Mouse (Mus musculus) forelimb bud, embryonic 11.5 days (tissue): ENCODE measurements around the gene Vmn1r158.
"Not testable (repeated sequence)": the region's sequence is repeated elsewhere in the genome, so short reads cannot be mapped to it uniquely, and the experiment has no call there.

Source experiments
- DNase-seq: peaks from one replicate; pipeline ENCODE4 v3.0.0-alpha.2; 2012; ENCODE audit warnings: low read depth, low spot score

Gene Vmn1r158

DNA sequence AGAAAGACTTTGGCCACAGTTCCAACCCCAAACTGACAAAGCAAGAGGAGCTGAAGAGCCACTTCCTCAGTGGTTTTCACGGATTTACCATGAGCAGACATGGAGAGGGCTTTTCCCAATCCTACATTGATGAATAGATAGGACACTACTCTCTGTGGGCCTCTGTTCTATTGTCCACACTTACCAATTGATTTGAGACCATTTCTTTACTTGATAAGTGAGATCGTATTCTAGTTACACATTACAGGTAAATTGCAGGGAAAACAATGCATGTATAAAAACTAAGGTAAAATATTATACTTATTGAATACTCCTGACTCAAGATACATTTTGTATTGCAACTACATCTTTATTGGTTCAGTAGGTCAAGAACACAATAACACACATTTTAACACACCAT lies at the start of gene Vmn1r158:
Vmn1r158 (minus strand) TSS at position 101 of the 400 bp plus-strand sequence.
- not testable (repeated sequence) for DNase-seq

- DNase-seq, result not testable (repeated sequence)
These were observed 14.6 kb downstream of the Vmn1r158 start for GRCm38 (mm10) chr7:22775981-22776380.

- not testable (repeated sequence) for DNase-seq
These were observed 29.2 kb downstream of the Vmn1r158 start, which contains the start of gene Vmn1r157 for GRCm38 (mm10) chr7:22761397-22761796. TSS of gene Vmn1r157 (plus strand) at chr7:22761697.
